ENCODE assay signal across 8 mouse cellular contexts in genomic region chr17:6782611-6783005, GRCm38 (mm10). TPM values are rescaled to one million over a fixed set of nuclear protein-coding genes. Genes with fewer than 3 reads are reported as not detected.
DNase-seq lines count a peak whose midpoint lies in the region; ATAC-seq and TF ChIP-seq lines count a peak whose summit lies in the region.

Gene Ezr (minus strand): TSS chr17:6782784.

- peak within 1 kb of the TSS; percentile 63 for H3K9ac ChIP-seq in hindbrain, postnatal 0 days (replicated peaks; ENCODE audit: low read length)

- ATAC-seq in hindbrain, postnatal 0 days = peak; percentile 73; the same call in 1 of the 2 replicates
- peak; percentile 72 for ATAC-seq in megakaryocyte progenitor cell, adult 5-6 weeks (replicated peaks; ENCODE audit: poor library complexity)

- H3K4me2 ChIP-seq in hindbrain, postnatal 0 days (ENCODE audit: low read depth, low read length) = peak within 1 kb of the TSS; percentile 97

- intact Hi-C loops in left cerebral cortex, postnatal 10 days (cut with DNase I) = no loop called here

- H3K4me1 ChIP-seq in cortical plate, adult 2 months (ENCODE audit: control insufficient read depth, insufficient read depth, low read length) = no peaks in the 10 kb centered on the region
- peaks cover 14% of the 10 kb centered on the region; the same call in 1 of the 2 replicates for H3K4me1 ChIP-seq in hindbrain, postnatal 0 days (ENCODE audit: insufficient read depth, low read length)

- H3K36me3 ChIP-seq in hindbrain, postnatal 0 days (ENCODE audit: insufficient read depth, low read length) = no peaks in the 10 kb centered on the region

- peak within 1 kb of the TSS; percentile 61 for H3K27ac ChIP-seq in cortical plate, adult 2 months (ENCODE audit: insufficient read depth, low read length)
- peak within 1 kb of the TSS; percentile 79 for H3K27ac ChIP-seq in hindbrain, postnatal 0 days

- WGBS in hindbrain, postnatal 0 days = 1% methylated on average over 52 of the region's 52 CpGs

- H3K4me3 ChIP-seq in cortical plate, adult 2 months (ENCODE audit: insufficient read depth, low read length) = peak within 1 kb of the TSS; percentile 70
- H3K4me3 ChIP-seq in hindbrain, postnatal 0 days (ENCODE audit: low read length) = peak within 1 kb of the TSS; percentile 72

- DNase-seq in adrenal gland, adult (ENCODE audit: inconsistent age in 2 of 2, low spot score in 1 of 2) = peak; percentile 92 to 96
- DNase-seq in gastrocnemius, adult 8-10 months (ENCODE audit: low spot score in 2 of 2) = peak; percentile 72 to 78
- peak; percentile 86 for DNase-seq in hindbrain, postnatal 0 days (ENCODE audit: low spot score)
- DNase-seq in left cerebral cortex, postnatal 10 days (ENCODE audit: extremely low spot score in 1 of 2, low spot score in 2 of 2) = peak; percentile 46 to 89
- peak; percentile 79 for DNase-seq in right cerebral cortex, postnatal 25 days
- DNase-seq in urinary bladder, postnatal 4 days (ENCODE audit: low spot score in 2 of 2) = peak; percentile 85 to 87

- TF ChIP-seq CTCF in cortical plate, adult 2 months (IDR thresholded peaks at IDR 0.05; ENCODE audit: extremely low read depth, insufficient read depth, low read length) = no peak
- TF ChIP-seq CTCF in hindbrain, postnatal 0 days (IDR thresholded peaks at IDR 0.05; ENCODE audit: low read depth) = no peak

- no peaks in the 10 kb centered on the region for H3K9me3 ChIP-seq in hindbrain, postnatal 0 days (ENCODE audit: low read length)

- H3K27me3 ChIP-seq in hindbrain, postnatal 0 days (ENCODE audit: insufficient read depth, low read length) = no peaks in the 10 kb centered on the region

- TF ChIP-seq POLR2A in cortical plate, adult 2 months (IDR thresholded peaks at IDR 0.05; ENCODE audit: extremely low read depth, insufficient read depth, low read length) = peak; percentile 47; the same call in 1 of the 2 replicates

RNA-seq across cellular contexts. Expression of gene Ezr, which starts in this region (rescaled TPM):
- polyA plus RNA-seq in cortical plate, adult 2 months (2012; rRNA removed) = 53.2 and 56.4 TPM in 2 replicates
- total RNA-seq in gastrocnemius, adult 8-10 months (2022) = 1 to 10 TPM in 3 of 4 experiments, under 1 TPM in 1; 0.58 to 1.5 (median 1.3) TPM
- 44.7 and 52.6 TPM in 2 replicates for total RNA-seq in hindbrain, postnatal 0 days (2014; rRNA removed)
- polyA plus RNA-seq in hindbrain, postnatal 0 days (2015; fragmentation: Nextera tagmentation; extraction: Ambion mirVana) = 62.4 and 72.7 TPM in 2 replicates
- 10 to 100 TPM; 23.8 to 39.2 TPM for total RNA-seq in left cerebral cortex, postnatal 10 days (2021)
- total RNA-seq in megakaryocyte progenitor cell, adult 5-6 weeks (2015) = 43.8 and 45.3 TPM in 2 replicates
- total RNA-seq in megakaryocyte progenitor cell, adult 5-6 weeks (2017) = 118 and 129 TPM in 2 replicates

Comparison
In these comparisons a context has a peak if more than half of its experiments do, and no peak if none do; other contexts are left out.
1. Peak in every context shown above with its lines: DNase-seq, ATAC-seq, H3K4me3 ChIP-seq and H3K27ac ChIP-seq.
2. RNA of gene Ezr (total RNA-seq): 43.8 to 129 TPM in megakaryocyte progenitor cell, adult 5-6 weeks, 44.7 to 52.6 TPM in hindbrain, postnatal 0 days and 23.8 to 39.2 TPM in left cerebral cortex, postnatal 10 days; 0.58 to 1.5 TPM in gastrocnemius, adult 8-10 months; every median in the first group is over 10 times any median in the second.